Mouse (Mus musculus) liver, adult 2 months (tissue): Measurements from ENCODE around the gene Nudt3.

Experiments used
- CTCF ChIP-seq: fragments of 200-500 bp; IDR thresholded peaks from 2 replicates; pipeline ENCODE4 v1.5.1; 2011; ENCODE audit warnings: low read depth, low read length, control low read depth
- POLR2A ChIP-seq: fragments of 200-500 bp; IDR thresholded peaks from 2 replicates; pipeline ENCODE4 v1.6.1; 2011; ENCODE audit warnings: low read length, control low read depth; ENCODE audit not compliant: insufficient read depth; ENCODE audit errors: extremely low read depth

- TF ChIP-seq CTCF (no peak), POLR2A (no peak)
Measured at GRCm38 (mm10) chr17:27561809-27562526, 61.3 kb downstream of the Nudt3 start.
